Mouse (Mus musculus) heart, embryonic 10.5 days (tissue): Measurements from ENCODE around the gene Mob4. TPM values are rescaled to one million over a fixed set of nuclear protein-coding genes. Genes with fewer than 3 reads are reported as not detected.

Source experiments
- DNase-seq: peaks from one replicate; pipeline ENCODE4 v3.0.0-alpha.2; 2017; ENCODE audit warnings: low spot score
- H3K27ac ChIP-seq: fragments of 300-500 bp; sonication (generic); 2 replicates; pipeline ENCODE4 v1.5.1; 2016; ENCODE audit warnings: mild to moderate bottlenecking
- H3K27me3 ChIP-seq: fragments of 300-500 bp; sonication (generic); 2 replicates; pipeline ENCODE4 v1.6.1; 2016; ENCODE audit warnings: mild to moderate bottlenecking; ENCODE audit not compliant: poor library complexity, insufficient read depth, severe bottlenecking
- H3K36me3 ChIP-seq: fragments of 300-500 bp; sonication (generic); 2 replicates; pipeline ENCODE4 v1.6.1; 2016; ENCODE audit warnings: mild to moderate bottlenecking, moderate library complexity
- H3K4me1 ChIP-seq: fragments of 300-500 bp; sonication (generic); 2 replicates; pipeline ENCODE4 v1.6.1; 2016; ENCODE audit warnings: mild to moderate bottlenecking
- H3K4me3 ChIP-seq: fragments of 300-500 bp; sonication (generic); 2 replicates; pipeline ENCODE4 v1.5.1; 2016; ENCODE audit warnings: mild to moderate bottlenecking, moderate library complexity
- H3K9me3 ChIP-seq: fragments of 300-500 bp; sonication (generic); 2 replicates; pipeline ENCODE4 v1.6.1; 2016; ENCODE audit warnings: mild to moderate bottlenecking, moderate library complexity
- WGBS: fragments of 180-500 bp; shearing (Covaris S2); methylation state at CpG from one replicate; pipeline ENCODE4 v1.1.7; 2016; 5-methylcytosine and 5-hydroxymethylcytosine counted together
- polyA plus RNA-seq: library from polyadenylated mRNA; unstranded; fragments of >200 nt; fragmentation: Nextera tagmentation; extraction: Ambion mirVana; gene quantifications from 2 replicates; pipeline ENCODE4 v1.2.1, GENCODE M21; 2016

The Mob4 gene
- polyA plus RNA-seq, 1 experiment from 2014 or later = 101 TPM

DNA sequence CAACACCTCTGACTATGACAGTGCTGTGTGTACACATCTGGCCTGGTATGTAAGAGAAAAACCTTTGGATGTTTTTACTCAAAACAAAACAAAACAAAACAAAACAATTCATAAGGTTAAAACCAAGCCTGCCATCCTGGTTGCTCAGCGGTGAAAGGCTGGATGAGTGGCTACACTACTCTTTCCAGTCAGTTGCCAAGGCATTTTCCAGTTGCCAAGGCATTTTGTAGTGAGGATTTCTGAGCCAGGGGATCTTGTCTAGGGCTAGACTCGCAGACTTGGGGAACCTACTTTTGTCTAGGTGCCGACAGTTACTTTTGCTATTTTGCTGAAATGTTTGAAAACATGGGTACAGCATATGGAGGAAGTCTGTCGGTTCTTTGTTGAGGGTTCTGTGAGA is 64.0 kb downstream of the Mob4 start:
- DNase-seq = no peak
- Histone ChIP-seq H3K36me3 (no peaks in the 10 kb centered on the region), H3K4me3 (no peak overlapping the region), H3K27ac (no peak overlapping the region), H3K4me1 (peaks cover 35% of the 10 kb centered on the region), H3K9me3 (no peaks in the 10 kb centered on the region), H3K27me3 (no peaks in the 10 kb centered on the region)
- 68% methylated on average over 4 of the region's 4 CpGs for WGBS

DNA sequence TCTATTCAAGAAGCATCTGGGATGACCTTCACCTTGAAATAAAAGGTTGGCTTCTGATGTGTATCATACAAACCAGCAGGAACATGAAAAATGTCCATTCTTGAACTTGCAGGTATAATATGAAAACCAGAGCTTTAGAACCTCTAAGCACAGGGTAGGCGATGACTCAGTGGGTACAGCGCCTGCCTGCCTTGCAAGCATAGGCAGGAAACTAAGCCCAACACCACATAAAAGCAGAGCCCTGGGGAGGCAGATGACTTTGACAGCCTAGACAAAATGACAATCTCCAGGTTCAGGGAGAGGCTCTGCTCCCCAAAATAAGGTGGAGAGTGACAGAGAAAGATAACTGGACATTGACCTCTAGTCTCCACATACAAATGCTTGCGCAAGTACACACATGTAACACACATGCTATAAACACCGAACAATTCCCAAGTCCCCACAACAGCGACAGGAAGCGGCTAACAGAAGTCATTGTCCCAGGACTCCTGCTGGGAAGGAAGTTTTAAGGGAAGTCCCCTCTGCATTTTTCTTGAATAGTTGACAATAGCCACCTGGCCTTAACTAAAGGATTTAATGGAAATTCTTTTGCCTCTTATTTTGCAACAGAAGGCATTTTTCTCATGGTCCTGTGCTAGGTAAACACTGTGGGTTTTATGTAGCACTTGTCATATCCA is 65.4 kb downstream of the Mob4 start:
- H3K27ac ChIP-seq = no peak overlapping the region
- H3K9me3 ChIP-seq = no peaks in the 10 kb centered on the region
- H3K4me1 ChIP-seq = peaks cover 35% of the 10 kb centered on the region
- no peak for DNase-seq
- WGBS = 53% methylated on average over 6 of the region's 6 CpGs
- no peak overlapping the region for H3K4me3 ChIP-seq
- no peaks in the 10 kb centered on the region for H3K36me3 ChIP-seq
- H3K27me3 ChIP-seq = no peaks in the 10 kb centered on the region

DNA sequence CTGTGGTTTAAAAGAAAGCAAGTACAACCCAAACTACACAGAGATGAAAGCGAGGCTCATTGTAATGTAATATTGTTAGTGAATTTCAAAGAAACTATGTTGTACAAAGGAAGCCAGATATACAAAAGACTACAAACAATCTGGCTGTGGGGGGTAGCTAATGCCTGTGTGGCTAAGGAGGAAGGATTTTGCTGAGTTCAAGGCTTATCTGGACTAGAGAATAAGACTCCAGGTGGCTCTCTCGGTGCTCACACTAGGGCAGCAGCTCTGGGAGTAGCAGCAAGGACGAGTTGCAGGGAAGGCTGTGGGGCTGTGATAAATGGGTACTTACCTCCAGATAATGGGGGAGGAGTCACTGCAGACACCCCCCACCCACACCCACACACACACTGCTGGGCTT is 67.7 kb downstream of the Mob4 start:
- H3K36me3 ChIP-seq = no peaks in the 10 kb centered on the region
- no peak for DNase-seq
- no peaks in the 10 kb centered on the region for H3K9me3 ChIP-seq
- 22% methylated on average over 3 of the region's 3 CpGs for WGBS
- H3K27me3 ChIP-seq = no peaks in the 10 kb centered on the region
- no peak overlapping the region for H3K4me3 ChIP-seq
- H3K27ac ChIP-seq = peak overlapping the region; percentile 29; the same call in 1 of the 2 replicates
- peaks cover 32% of the 10 kb centered on the region; the same call in 1 of the 2 replicates for H3K4me1 ChIP-seq

DNA sequence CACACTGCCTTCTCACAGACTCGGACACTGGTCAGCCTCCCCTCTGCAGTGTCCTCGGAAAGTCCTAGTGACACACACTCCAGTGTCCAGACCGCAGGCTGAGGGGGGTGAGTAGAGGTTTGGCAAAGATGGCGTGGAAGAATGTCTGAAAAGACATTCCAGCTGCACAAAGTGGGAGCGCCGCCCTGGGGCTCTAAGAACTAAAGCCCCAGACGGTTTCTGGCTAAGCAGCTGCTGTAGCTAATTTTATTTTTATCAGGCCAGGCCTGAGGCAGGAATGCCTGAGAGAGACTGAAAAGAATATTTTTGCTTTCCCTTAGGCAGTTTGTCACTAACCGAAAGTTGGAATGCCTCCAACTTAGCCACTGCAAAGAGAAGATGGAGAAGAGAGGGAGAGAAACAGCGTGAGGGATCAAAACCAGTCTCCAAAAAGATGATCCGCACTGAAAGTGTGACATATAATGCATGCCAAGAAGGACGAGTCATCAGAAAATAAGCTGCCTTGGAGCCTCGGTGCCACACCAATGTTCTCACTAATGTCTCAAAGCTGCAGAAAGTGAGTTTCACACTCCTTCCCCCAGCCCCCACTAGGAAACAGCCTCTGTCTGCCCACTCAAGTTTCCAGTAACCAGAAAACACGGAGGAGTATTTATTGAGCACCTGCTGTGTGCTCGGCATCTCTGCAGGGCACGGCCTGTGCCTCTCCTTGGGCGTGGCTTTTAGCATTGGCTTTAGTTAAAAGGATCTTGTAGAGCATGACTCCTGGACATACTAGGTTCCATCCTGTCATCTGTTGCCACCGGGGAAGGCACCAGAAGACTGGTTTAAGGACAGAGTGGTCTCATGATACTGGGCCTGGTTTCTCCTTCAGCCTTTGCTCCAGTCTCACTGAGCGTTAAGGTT is 71.1 kb downstream of the Mob4 start:
- no peak overlapping the region for H3K4me3 ChIP-seq
- DNase-seq = no peak

More for the DNA sequence above, 71.1 kb downstream of the Mob4 start:
- H3K9me3 ChIP-seq = no peaks in the 10 kb centered on the region
- H3K27me3 ChIP-seq = no peaks in the 10 kb centered on the region
- 71% methylated on average over 18 of the region's 18 CpGs for WGBS
- H3K27ac ChIP-seq = peak overlapping the region; percentile 44; the same call in 1 of the 2 replicates
- peaks cover 14% of the 10 kb centered on the region; the same call in 1 of the 2 replicates for H3K4me1 ChIP-seq
- no peaks in the 10 kb centered on the region for H3K36me3 ChIP-seq

Other genes with a start within 250 kb of the Mob4 start
- gene Ankrd44, start 204.8 kb upstream of the Mob4 start, polyA plus RNA-seq = 10.9 and 11.9 TPM in 2 replicates
- 192 and 232 TPM in 2 replicates for gene Sf3b1, start 103.8 kb upstream of the Mob4 start, polyA plus RNA-seq
- gene Coq10b, start 78.5 kb upstream of the Mob4 start, polyA plus RNA-seq = 24.1 and 26.6 TPM in 2 replicates
- gene Hspe1, start 43.1 kb upstream of the Mob4 start, polyA plus RNA-seq = 474 and 598 TPM in 2 replicates
- gene Hspd1, start 43.0 kb upstream of the Mob4 start, polyA plus RNA-seq = 650 and 681 TPM in 2 replicates
- gene Rftn2, start 95.6 kb downstream of the Mob4 start, polyA plus RNA-seq = 3.4 TPM in 2 replicates
- gene Mars2, start 105.9 kb downstream of the Mob4 start, polyA plus RNA-seq = 3.6 and 4.0 TPM in 2 replicates
- gene Boll, start 232.2 kb downstream of the Mob4 start, polyA plus RNA-seq = 0.70 and 0.72 TPM in 2 replicates